Mouse (Mus musculus) stomach, postnatal 0 days (tissue): ENCODE data around the gene Adam15.

Experiments used
- CTCF ChIP-seq: IDR thresholded peaks from 2 replicates; pipeline ENCODE4 v1.5.1; 2016; ENCODE audit warnings: antibody characterized with exemption, low read depth, mild to moderate bottlenecking, moderate library complexity
- EP300 ChIP-seq: optimal IDR thresholded peaks from 2 replicates; pipeline ENCODE3; 2016; ENCODE audit warnings: antibody characterized with exemption

DNA sequence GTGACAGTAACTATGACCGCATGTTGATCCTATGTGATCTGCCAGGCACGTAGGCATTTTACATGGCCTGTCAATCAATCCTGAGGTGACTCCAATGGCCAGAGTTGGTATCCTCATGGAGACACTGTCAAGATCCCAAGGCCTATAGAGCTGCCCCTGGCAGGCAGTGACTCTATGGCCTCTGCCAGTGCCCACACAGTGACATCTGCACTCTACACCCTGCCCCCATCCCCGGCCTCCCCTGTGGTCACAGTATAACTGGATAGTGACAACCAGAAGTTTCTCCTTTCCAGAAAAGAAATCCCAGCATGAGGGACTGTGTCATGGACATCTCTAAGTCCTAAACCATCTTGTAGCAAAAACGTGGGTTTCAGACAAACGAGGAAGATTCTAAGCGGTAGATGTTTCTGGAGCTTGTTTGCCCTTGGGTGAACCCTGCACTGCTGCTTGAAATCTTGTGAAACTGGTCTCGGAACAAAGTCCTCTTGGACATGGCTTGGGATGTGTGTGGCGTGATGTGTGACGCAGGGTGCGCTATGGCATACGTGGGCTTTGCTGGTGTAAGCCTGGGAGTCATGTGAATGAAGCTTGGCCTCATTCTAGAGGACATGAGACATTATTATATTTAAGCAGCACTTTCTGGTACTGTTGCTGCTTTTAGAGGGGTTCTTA is 56.4 kb downstream of the Adam15 start:
- TF ChIP-seq CTCF (no peak), EP300 (no peak)
